Mouse (Mus musculus) kidney, adult 2 months (tissue): ENCODE results near the gene Tssc4.

Experiments used
- CTCF ChIP-seq: fragments of 200-500 bp; conservative IDR thresholded peaks from 2 replicates; pipeline ENCODE4 v1.5.1; 2011; ENCODE audit warnings: low read depth, mild to moderate bottlenecking, control low read depth, low read length, moderate library complexity, mixed read lengths; ENCODE audit not compliant: insufficient read depth, insufficient read length
- POLR2A ChIP-seq: fragments of 200-500 bp; IDR thresholded peaks from one replicate; pipeline ENCODE4 v1.6.1; 2011; ENCODE audit warnings: low read depth, low read length, control low read depth

- TF ChIP-seq CTCF (no peak), POLR2A (no peak)
Observed at GRCm38 (mm10) chr7:143057667-143058220, 11.3 kb upstream of the Tssc4 start.
